Mouse (Mus musculus) bone marrow, adult 2 months (tissue): Measurements from ENCODE around the gene Sec14l5. TPM values are rescaled to one million over a fixed set of nuclear protein-coding genes. Genes with fewer than 3 reads are reported as not detected.
A peak's percentile ranks its signal among the peaks of the same experiment; 100 is the strongest.

ENCODE experiments used
- H3K27ac ChIP-seq: fragments of 200-500 bp; 2 replicates; pipeline ENCODE4 v1.5.1; 2012; ENCODE audit warnings: low read depth, mild to moderate bottlenecking, control low read depth, inconsistent platforms, low read length; ENCODE audit not compliant: control insufficient read depth, poor library complexity, insufficient read depth
- H3K4me1 ChIP-seq: fragments of 200-500 bp; 2 replicates; pipeline ENCODE4 v1.6.1; 2011; ENCODE audit warnings: low read length; ENCODE audit not compliant: control insufficient read depth, insufficient read depth
- H3K4me3 ChIP-seq: fragments of 200-500 bp; replicated peaks from 2 replicates; pipeline ENCODE3; 2011; ENCODE audit warnings: mild to moderate bottlenecking, low read depth, low read length, control low read depth; ENCODE audit not compliant: control insufficient read depth
- CTCF ChIP-seq: fragments of 200-500 bp; IDR thresholded peaks from 2 replicates; pipeline ENCODE4 v1.5.1; 2011; ENCODE audit warnings: low read length, control low read depth; ENCODE audit not compliant: control insufficient read depth, insufficient read depth
- POLR2A ChIP-seq: fragments of 200-500 bp; IDR thresholded peaks from 2 replicates; pipeline ENCODE4 v1.6.1; 2011; ENCODE audit warnings: low read depth, mild to moderate bottlenecking, control low read depth, low read length, borderline replicate concordance; ENCODE audit not compliant: control insufficient read depth
- WGBS: fragments of 180-500 bp; shearing (Covaris S2); methylation state at CpG from one replicate; pipeline ENCODE4 v1.1.7; 2018; 5-methylcytosine and 5-hydroxymethylcytosine counted together
- polyA plus RNA-seq: library from polyadenylated mRNA; stranded (reverse); fragments of >200 nt; gene quantifications from 2 replicates; pipeline ENCODE4 v1.2.4, GENCODE M21; 2011; ENCODE audit warnings: low replicate concordance; ENCODE audit not compliant: missing spikeins, insufficient read depth, insufficient read length

The Sec14l5 gene
- polyA plus RNA-seq, 1 experiment = 20.8 TPM

- no peaks in the 10 kb centered on the region for H3K4me1 ChIP-seq
- TF ChIP-seq CTCF (no peak), POLR2A (no peak)
- 74% methylated on average over 4 of the region's 4 CpGs for WGBS
- no peak overlapping the region for H3K27ac ChIP-seq
- no peak overlapping the region for H3K4me3 ChIP-seq
These were observed 7.2 kb upstream of the Sec14l5 start for GRCm38 (mm10) chr16:5139741-5140140.

GRCm38 (mm10) chr16:5145570-5145969, 1.3 kb upstream of the Sec14l5 start:
- 2% methylated on average over 7 of the region's 7 CpGs for WGBS
- H3K27ac ChIP-seq = no peak overlapping the region
- 0 out of 2 replicates have a peak, but pooled peaks have one; percentile 19 for TF ChIP-seq CTCF
- TF ChIP-seq POLR2A = no peak
- H3K4me3 ChIP-seq = no peak overlapping the region
- no peaks in the 10 kb centered on the region for H3K4me1 ChIP-seq

DNA sequence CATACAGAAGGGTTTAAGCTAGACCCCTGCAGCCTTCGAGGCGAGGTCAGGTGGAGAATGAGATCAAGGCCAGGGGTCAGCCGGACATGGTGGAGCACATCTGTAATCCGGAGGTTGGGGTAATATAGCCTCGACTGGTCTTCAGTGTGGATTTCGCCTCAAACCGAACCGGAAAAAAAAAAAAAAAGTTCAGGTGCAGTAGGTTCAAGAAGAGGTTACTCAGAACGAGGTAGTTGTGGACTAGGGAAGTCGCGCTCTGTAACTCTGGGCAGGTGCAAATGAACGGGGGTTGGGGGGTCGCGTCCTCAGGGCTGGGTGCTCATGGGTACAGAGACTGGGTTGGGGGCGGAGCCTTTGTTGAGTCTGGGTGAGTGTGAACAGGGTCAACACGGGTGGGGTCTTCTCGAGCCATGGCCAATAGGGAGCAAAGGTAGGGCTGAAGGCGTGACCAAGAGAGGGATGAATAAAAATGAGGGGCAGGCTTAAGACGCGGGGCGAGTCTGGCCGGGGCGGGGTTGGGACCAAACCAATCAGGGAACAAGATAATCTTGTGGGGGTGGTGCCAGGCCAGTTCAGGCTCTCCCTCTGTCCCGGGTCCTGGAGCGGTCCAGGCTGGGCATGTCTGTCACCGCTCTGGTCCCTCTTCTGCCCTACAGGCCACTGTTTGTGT, 407 bp upstream of the Sec14l5 start:
- 3% methylated on average over 26 of the region's 26 CpGs for WGBS
- Histone ChIP-seq H3K4me3 (no peak overlapping the region), H3K4me1 (no peaks in the 10 kb centered on the region), H3K27ac (no peak overlapping the region)
- TF ChIP-seq CTCF = no peak
- no peak for TF ChIP-seq POLR2A

GRCm38 (mm10) chr16:5150544-5150943, 3.6 kb downstream of the Sec14l5 start:
- WGBS = 75% methylated on average over 10 of the region's 10 CpGs
- H3K27ac ChIP-seq = no peak overlapping the region
- H3K4me3 ChIP-seq = no peak overlapping the region
- TF ChIP-seq POLR2A = no peak
- TF ChIP-seq CTCF = no peak
- H3K4me1 ChIP-seq = no peaks in the 10 kb centered on the region

DNA sequence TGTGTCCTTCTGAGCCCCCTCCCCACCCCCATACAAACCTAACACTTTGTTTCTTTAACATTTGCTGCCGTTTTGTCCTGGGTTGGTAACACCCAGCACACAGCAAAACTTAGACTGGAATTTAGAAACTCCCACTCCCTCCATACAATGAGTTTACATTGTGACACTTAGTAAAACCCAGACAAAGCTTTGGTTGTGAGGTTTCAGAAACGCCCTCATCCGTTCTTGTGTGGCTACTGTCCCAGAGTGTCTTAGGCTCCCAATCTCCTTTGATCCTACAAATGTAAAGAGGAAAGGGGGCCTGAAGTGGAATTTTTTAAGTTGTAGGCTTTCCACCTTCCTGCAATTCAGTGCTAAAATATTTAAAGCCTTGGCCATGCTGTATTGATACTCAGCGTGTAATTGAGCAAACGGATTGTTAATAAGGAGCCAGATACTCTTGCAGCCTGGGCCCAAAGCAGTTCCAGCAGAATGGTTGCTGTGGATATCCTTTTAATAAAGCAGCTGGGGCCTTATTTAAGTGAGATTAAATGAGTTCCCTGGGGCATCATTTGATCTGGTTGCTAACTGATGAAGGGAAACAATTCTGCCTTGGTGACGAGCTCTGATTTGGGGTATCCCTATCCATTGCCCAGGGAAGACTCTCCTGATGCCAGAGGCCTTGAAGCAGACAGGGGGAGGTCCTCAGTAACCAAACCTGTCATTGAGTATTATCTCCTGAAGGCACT, 6.6 kb downstream of the Sec14l5 start:
- H3K4me1 ChIP-seq = no peaks in the 10 kb centered on the region
- 71% methylated on average over 6 of the region's 6 CpGs for WGBS
- H3K27ac ChIP-seq = no peak overlapping the region
- H3K4me3 ChIP-seq = no peak overlapping the region
- TF ChIP-seq CTCF = no peak
- no peak for TF ChIP-seq POLR2A

DNA sequence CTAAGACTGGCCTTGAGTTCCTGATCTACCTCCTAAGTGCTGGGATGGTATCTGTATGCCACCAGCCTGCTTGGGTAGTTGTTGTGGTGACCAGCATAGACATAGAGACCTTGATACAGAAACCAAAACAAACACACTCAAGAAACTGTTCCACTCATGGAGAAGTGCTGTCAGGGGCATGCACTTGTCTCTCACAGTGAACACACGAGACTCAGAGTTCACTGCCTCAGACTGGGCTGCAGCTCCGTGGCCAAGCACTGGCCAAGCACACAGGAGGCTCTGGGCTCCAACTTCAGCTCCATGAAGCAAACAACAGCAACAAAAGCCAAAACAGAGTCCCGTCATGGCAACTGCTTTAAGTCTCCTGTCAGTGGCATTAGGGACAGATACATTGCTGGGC, 8.1 kb downstream of the Sec14l5 start:
- Histone ChIP-seq H3K4me1 (no peaks in the 10 kb centered on the region), H3K4me3 (no peak overlapping the region), H3K27ac (no peak overlapping the region)
- TF ChIP-seq CTCF (no peak), POLR2A (no peak)
- 50% methylated on average over 3 of the region's 3 CpGs for WGBS

DNA sequence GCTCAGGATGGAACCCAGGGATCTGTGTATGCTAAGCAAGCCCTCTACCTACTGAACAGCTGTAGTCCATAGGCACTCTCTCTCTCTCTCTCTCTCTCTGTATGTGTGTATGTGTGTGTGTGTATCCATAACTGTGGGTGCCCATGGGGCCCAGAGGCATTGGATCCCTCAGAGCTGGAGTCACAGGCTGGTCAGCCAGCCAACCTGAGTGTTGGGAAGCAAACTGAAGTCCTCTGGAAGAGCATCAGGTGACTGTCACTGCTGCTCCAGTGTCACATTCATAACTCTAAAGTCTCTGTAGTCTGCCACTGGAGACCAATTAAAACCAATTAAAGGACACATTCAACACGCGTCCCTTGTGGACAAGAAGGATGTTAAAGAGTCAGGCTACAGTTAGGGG, 9.6 kb downstream of the Sec14l5 start:
- no peaks in the 10 kb centered on the region for H3K4me1 ChIP-seq
- no peak overlapping the region for H3K27ac ChIP-seq
- TF ChIP-seq POLR2A (no peak), CTCF (no peak)
- H3K4me3 ChIP-seq = no peak overlapping the region
- WGBS = 57% methylated on average over 2 of the region's 2 CpGs

GRCm38 (mm10) chr16:5157113-5157512, 10.2 kb downstream of the Sec14l5 start:
- H3K4me1 ChIP-seq = no peaks in the 10 kb centered on the region
- no peak for TF ChIP-seq POLR2A
- no peak for TF ChIP-seq CTCF
- no peak overlapping the region for H3K4me3 ChIP-seq
- H3K27ac ChIP-seq = no peak overlapping the region
- 63% methylated on average over 3 of the region's 3 CpGs for WGBS
